Mouse (Mus musculus) adrenal gland, adult 18-20 months (tissue): Measurements from ENCODE around the gene Sidt1. TPM values are rescaled to one million over a fixed set of nuclear protein-coding genes. Genes with fewer than 3 reads are reported as not detected.
"Not testable (repeated sequence)": the region's sequence is repeated elsewhere in the genome, so short reads cannot be mapped to it uniquely, and the experiment has no call there.

Experiments
- DNase-seq, 2 experiments: peaks; one replicate each; pipeline ENCODE4 v3.0.0; 2021 to 2022; ENCODE audit warnings: low spot score in 2 of 2
- total RNA-seq, 2 experiments: library from RNA; stranded (reverse); gene quantifications; 1 replicate in 1 of 2; 2 replicates in 1 of 2; pipeline ENCODE4 v1.2.3; 2021

Gene Sidt1
- total RNA-seq, 2 experiments from 2014 or later = 7.8 to 9.2 TPM

DNA sequence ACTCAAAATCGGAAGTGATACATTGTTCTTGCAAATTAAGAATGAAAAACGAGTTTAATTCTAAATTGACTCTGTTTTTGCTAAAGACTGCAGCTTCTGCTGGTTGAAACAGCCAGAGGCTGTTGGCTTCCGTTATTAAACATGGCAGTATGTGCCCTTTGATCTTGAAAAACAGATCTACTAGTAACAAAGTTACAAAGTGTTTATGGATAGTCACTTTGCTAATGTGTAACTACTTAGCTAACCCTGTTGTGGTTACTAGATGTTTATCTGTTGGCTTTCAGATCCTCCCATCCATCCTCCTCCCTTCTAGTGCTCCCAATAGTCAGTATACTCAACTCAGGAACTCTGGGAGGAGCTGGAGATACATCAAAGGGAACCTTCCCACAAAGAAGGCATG, 27.4 kb downstream of the Sidt1 start:
- DNase-seq = no peak

GRCm38 (mm10) chr16:44303822-44304221, 29.2 kb downstream of the Sidt1 start:
- DNase-seq = no peak

- DNase-seq = no peak
Measured at GRCm38 (mm10) chr16:44302126-44302892, 30.7 kb downstream of the Sidt1 start.

- no peak for DNase-seq
Measured at GRCm38 (mm10) chr16:44299438-44300093, 33.4 kb downstream of the Sidt1 start.

GRCm38 (mm10) chr16:44293960-44294359, 39.0 kb downstream of the Sidt1 start:
- no peak for DNase-seq

GRCm38 (mm10) chr16:44292681-44293080, 40.3 kb downstream of the Sidt1 start:
- DNase-seq = not testable (repeated sequence)

GRCm38 (mm10) chr16:44289004-44289648, 43.9 kb downstream of the Sidt1 start:
- no peak for DNase-seq

GRCm38 (mm10) chr16:44287356-44287950, 45.5 kb downstream of the Sidt1 start:
- DNase-seq = no peak

GRCm38 (mm10) chr16:44282614-44283325, 50.2 kb downstream of the Sidt1 start:
- DNase-seq = no peak

GRCm38 (mm10) chr16:44282036-44282435, 51.0 kb downstream of the Sidt1 start:
- no peak for DNase-seq

- no peak for DNase-seq
Measured at GRCm38 (mm10) chr16:44280806-44281205, 52.2 kb downstream of the Sidt1 start.

GRCm38 (mm10) chr16:44277212-44277611, 55.8 kb downstream of the Sidt1 start:
- no peak for DNase-seq

DNA sequence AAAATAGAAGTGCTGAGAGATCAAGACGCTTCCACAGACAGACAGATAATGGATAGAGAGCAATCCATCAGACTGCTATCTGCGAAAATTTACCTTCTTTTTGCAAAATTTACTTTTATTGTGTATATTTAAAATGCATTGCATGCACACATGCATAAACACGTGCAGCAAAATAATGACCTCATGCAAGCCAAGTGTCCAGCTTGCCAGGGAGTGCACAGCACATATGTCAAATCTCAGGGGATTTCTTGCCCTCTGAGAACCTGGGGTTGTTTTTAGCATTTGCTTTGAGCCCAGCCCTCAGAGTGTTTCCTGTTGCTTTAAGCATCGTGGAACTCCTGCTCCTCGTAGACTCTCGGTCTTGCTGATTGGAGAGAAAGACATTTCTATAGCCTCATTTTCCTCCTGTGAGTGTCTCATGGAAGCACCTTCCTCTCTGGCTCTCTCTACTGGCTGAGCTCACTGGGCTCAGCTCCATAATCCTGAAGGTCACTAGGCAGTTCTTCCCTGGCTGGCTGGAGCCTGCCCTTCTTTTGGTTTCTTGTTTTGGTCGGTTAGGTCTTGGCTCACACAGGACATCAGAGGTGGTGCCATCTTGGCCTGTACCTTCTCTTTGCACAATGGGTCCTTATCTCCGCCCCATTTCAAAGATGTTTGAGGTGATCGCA, 61.5 kb downstream of the Sidt1 start:
- no peak for DNase-seq

DNA sequence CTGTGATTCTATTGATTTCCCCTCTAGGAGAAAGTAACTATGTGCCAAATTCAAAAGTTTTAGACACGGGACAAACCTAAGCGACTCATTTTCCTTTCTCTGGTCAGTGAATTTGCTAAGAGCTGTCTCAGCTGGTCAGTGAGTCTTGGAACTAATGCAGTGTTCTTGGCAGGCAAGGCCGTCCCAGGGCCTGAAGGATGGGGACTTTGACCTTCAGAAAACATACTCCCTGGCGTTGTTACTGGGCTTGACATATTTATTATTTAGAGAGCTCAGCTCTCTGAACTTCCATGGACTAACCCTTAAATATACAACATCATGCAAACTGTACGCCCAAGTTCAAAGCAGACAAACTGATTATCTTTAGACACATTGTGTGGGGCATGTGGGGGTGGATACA, 62.4 kb downstream of the Sidt1 start:
- no peak for DNase-seq

DNA sequence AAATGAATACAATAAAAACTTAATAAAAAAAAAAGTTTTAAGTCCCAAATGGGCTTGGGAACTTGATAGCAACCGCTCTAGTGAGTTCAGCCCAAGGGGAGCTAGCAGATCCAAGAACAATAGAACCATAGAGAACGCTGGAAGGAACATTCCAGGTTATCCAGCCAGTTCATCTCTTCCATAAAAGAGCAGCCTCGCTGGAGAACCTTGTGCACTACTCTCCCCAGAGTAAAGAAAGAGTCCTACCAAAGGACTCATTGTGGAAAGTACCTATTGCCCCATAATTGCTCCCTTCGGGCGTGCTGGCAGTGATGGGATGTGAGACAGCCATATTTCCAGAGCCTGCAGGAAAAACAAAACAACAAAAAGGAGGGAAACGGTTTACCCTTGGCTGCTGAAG, 63.4 kb downstream of the Sidt1 start:
- no peak for DNase-seq

GRCm38 (mm10) chr16:44268541-44269215, 64.3 kb downstream of the Sidt1 start:
- no peak for DNase-seq

DNA sequence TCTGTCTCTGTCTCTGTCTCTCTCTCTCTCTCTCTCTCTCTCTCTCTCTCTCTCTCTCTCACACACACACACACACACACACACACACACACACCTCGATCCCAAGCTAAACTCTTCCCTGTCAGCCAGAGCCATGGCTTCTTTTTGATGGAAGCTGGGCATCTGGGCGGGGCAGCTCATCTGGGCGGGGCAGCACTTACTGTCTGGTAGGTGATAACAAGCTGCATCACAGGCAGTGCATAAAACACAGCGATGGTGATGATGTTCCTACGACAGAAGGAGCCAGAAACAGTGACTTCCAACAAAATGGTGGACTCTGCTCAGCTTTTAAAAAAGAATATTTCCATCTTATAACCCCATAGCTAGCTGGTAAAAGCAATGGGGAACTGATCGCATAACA, 67.4 kb downstream of the Sidt1 start:
- no peak for DNase-seq

DNA sequence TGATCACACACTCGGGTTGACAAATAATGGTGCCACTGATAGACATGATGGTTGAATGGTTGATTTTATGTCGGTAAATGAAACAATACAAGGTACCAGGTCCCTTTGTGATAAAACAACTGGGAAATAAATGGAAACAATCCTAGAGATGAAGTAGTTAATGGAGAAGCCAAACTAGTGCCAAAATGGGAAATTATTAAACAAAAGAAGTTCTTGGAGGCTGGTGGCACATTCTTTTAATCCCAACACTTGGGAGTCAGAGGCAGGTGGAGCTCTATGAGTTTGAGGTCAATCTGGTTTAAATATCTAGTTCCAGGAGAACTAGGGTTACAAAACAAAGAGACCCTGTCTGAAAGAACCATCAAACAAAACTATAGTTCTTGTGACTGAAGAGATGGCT, 68.1 kb downstream of the Sidt1 start:
- no peak for DNase-seq

DNA sequence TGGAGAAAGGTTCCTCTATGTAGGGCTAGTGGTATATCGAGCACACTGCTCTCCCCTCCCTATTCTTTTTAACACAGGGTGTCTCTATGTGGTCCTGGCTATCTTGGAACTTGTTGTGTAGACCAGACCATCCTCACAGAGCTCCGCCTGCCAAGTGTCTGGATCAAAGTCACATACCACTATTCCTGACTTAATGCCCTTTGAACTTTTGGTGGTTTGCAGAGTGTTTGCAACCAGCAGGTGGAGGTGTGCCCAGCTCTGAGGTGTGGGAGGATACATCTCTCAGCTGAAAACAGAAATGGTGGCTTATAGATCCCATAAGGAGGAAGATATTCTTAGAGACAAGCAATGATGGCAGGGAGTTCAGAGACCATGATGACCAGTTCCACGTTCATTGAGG, 75.5 kb downstream of the Sidt1 start:
- DNase-seq = no peak

- DNase-seq = no peak
Measured at GRCm38 (mm10) chr16:44254698-44255097, 78.3 kb downstream of the Sidt1 start.
